Mouse (Mus musculus) liver, adult 2 months (tissue): Measurements from ENCODE around the gene Dbi.

Experiments used
- CTCF ChIP-seq: fragments of 200-500 bp; IDR thresholded peaks from 2 replicates; pipeline ENCODE4 v1.5.1; 2011; ENCODE audit warnings: low read depth, low read length, control low read depth
- POLR2A ChIP-seq: fragments of 200-500 bp; IDR thresholded peaks from 2 replicates; pipeline ENCODE4 v1.6.1; 2011; ENCODE audit warnings: low read length, control low read depth; ENCODE audit not compliant: insufficient read depth; ENCODE audit errors: extremely low read depth

DNA sequence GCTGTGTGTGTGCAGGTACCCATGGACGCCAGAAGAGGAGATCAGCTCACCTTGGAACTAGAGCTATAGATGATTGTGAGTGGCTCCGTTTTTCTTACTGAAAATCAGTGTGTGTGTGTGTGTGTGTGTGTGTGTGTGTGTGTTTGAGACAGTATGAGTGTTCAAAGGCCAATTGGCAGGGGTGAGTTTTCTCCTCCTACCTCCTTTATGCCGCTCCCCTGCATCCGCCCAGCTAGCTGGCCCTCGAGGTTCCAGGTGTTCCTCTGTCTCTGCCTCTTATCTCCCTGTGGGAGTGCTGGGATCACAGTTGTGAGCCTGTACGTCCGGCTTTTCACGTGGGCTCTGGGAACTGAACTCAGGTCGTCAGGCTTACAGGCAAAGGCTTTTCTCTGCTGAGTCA lies 5.4 kb upstream of the Dbi start:
- TF ChIP-seq CTCF (no peak), POLR2A (no peak)
